Mouse (Mus musculus) bone marrow macrophage, adult 2 months (primary cell): ENCODE measurements around the gene Pcsk2.

Experiments used
- CTCF ChIP-seq: IDR thresholded peaks from 2 replicates; pipeline ENCODE4 v1.5.1; 2012; ENCODE audit warnings: low read depth, mild to moderate bottlenecking, low read length, moderate library complexity
- POLR2A ChIP-seq: IDR thresholded peaks from 2 replicates; pipeline ENCODE4 v1.6.1; 2012; ENCODE audit warnings: mild to moderate bottlenecking, low read depth, low read length, borderline replicate concordance

DNA sequence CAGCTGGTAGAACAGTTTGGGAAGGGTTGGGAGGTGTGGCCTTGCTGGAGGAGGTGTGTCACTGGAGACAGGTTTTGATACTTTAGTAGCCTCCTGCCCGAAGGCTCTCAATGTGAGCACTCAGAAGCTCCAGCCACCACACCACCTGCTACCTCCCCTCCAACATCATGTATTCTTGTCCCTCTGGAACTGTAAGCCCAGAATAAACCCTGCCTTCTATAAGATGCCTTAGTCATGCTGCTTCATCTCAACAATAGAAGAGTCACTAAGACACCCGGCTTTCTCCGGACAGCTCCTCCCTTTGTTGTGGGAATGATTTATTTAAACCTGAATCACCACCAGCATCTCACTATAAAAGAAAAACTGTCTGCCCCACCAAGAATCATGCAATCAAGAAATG lies 166.9 kb downstream of the Pcsk2 start:
- TF ChIP-seq CTCF (no peak), POLR2A (no peak)
